Mouse (Mus musculus) limb, embryonic 12.5 days (tissue): Measurements from ENCODE around the gene Xpnpep3. TPM values are rescaled to one million over a fixed set of nuclear protein-coding genes. Genes with fewer than 3 reads are reported as not detected.
"Not testable (repeated sequence)": the region's sequence is repeated elsewhere in the genome, so short reads cannot be mapped to it uniquely, and the experiment has no call there.

Experiments used
- ATAC-seq: fragments of 200-750 bp; cut with Nextera tagmentation; 2 replicates; pipeline ENCODE4 v1.8.0; 2017; ENCODE audit warnings: low read depth, moderate TSS enrichment; ENCODE audit not compliant: insufficient number of reproducible peaks, insufficient read depth, low FRiP score, low TSS enrichment
- H3K27ac ChIP-seq: fragments of 300-500 bp; sonication (generic); 2 replicates; pipeline ENCODE4 v1.5.1; 2016; ENCODE audit warnings: mild to moderate bottlenecking, moderate library complexity
- H3K27me3 ChIP-seq: fragments of 300-500 bp; sonication (generic); 2 replicates; pipeline ENCODE4 v1.6.1; 2016; ENCODE audit warnings: mild to moderate bottlenecking, moderate library complexity
- H3K36me3 ChIP-seq: fragments of 300-500 bp; sonication (generic); 2 replicates; pipeline ENCODE4 v1.6.1; 2016; ENCODE audit warnings: mild to moderate bottlenecking, moderate library complexity
- H3K4me1 ChIP-seq: fragments of 300-500 bp; sonication (generic); replicated peaks from 2 replicates; pipeline ENCODE4 v1.6.1; 2016
- H3K4me2 ChIP-seq: fragments of 300-500 bp; sonication (generic); 2 replicates; pipeline ENCODE4 v1.6.1; 2016; ENCODE audit warnings: mild to moderate bottlenecking, moderate library complexity
- H3K4me3 ChIP-seq: fragments of 300-500 bp; sonication (generic); replicated peaks from 2 replicates; pipeline ENCODE4 v1.5.1; 2016; ENCODE audit warnings: mild to moderate bottlenecking
- H3K9ac ChIP-seq: fragments of 300-500 bp; sonication (generic); replicated peaks from 2 replicates; pipeline ENCODE4 v1.6.1; 2016; ENCODE audit warnings: mild to moderate bottlenecking, moderate library complexity
- H3K9me3 ChIP-seq: fragments of 300-500 bp; sonication (generic); 2 replicates; pipeline ENCODE4 v1.6.1; 2016; ENCODE audit warnings: mild to moderate bottlenecking, moderate library complexity
- WGBS: fragments of 180-500 bp; shearing (Covaris S2); methylation state at CpG from one replicate; pipeline ENCODE4 v1.1.7; 2016; 5-methylcytosine and 5-hydroxymethylcytosine counted together
- polyA plus RNA-seq: library from polyadenylated mRNA; unstranded; fragments of >200 nt; fragmentation: Nextera tagmentation; extraction: Ambion mirVana; gene quantifications from 2 replicates; pipeline ENCODE4 v1.2.1, GENCODE M21; 2016

Xpnpep3 gene
- polyA plus RNA-seq, 1 experiment from 2014 or later, result 13.2 TPM

GRCm38 (mm10) chr15:81399297-81399637 lies 671 bp upstream of the Xpnpep3 start:
- WGBS, result under 1% methylated on average over 21 of the region's 21 CpGs
- no peaks in the 10 kb centered on the region for H3K9me3 ChIP-seq
- peaks cover 22% of the 10 kb centered on the region for H3K4me1 ChIP-seq
- H3K27me3 ChIP-seq, result no peaks in the 10 kb centered on the region
- H3K4me2 ChIP-seq, result peak overlapping the region; percentile 82
- H3K36me3 ChIP-seq, result no peaks in the 10 kb centered on the region
- peak overlapping the region; percentile 93 for H3K27ac ChIP-seq
- no peak; the same call in 1 of the 2 replicates for ATAC-seq
- H3K4me3 ChIP-seq, result peak overlapping the region; percentile 92
- peak overlapping the region; percentile 91 for H3K9ac ChIP-seq

- H3K4me3 ChIP-seq, result no peak overlapping the region
- H3K4me1 ChIP-seq, result peaks cover 10% of the 10 kb centered on the region
- 0 out of 2 replicates have a peak, but pooled peaks cover 3% of the 10 kb centered on the region for H3K36me3 ChIP-seq
- no peak for ATAC-seq
- WGBS, result 87% methylated on average over 3 of the region's 3 CpGs
- no peak overlapping the region for H3K9ac ChIP-seq
- H3K9me3 ChIP-seq, result no peaks in the 10 kb centered on the region
- no peak overlapping the region for H3K4me2 ChIP-seq
- H3K27ac ChIP-seq, result no peak overlapping the region
- no peaks in the 10 kb centered on the region for H3K27me3 ChIP-seq
These were observed 5.1 kb downstream of the Xpnpep3 start for GRCm38 (mm10) chr15:81405008-81405407.

GRCm38 (mm10) chr15:81408199-81408598 lies 8.3 kb downstream of the Xpnpep3 start, which contains the start of gene Dnajb7:
Gene Dnajb7 (minus strand): TSS chr15:81408299.
- H3K4me3 ChIP-seq, result no peak within 1 kb of the TSS
- no peaks in the 10 kb centered on the region for H3K9me3 ChIP-seq
- H3K4me2 ChIP-seq, result no peak within 1 kb of the TSS
- WGBS, result 90% methylated on average over 1 of the region's 1 CpGs
- H3K36me3 ChIP-seq, result 0 out of 2 replicates have a peak, but pooled peaks cover 3% of the 10 kb centered on the region
- H3K9ac ChIP-seq, result no peak within 1 kb of the TSS
- no peaks in the 10 kb centered on the region for H3K4me1 ChIP-seq
- no peak for ATAC-seq
- H3K27me3 ChIP-seq, result no peaks in the 10 kb centered on the region
- no peak within 1 kb of the TSS for H3K27ac ChIP-seq

GRCm38 (mm10) chr15:81416763-81417310 lies 16.9 kb downstream of the Xpnpep3 start:
- WGBS, result 10% methylated on average over 22 of the region's 22 CpGs
- not testable (repeated sequence) for H3K36me3 ChIP-seq

GRCm38 (mm10) chr15:81418065-81418464 lies 18.1 kb downstream of the Xpnpep3 start:
- no peaks in the 10 kb centered on the region for H3K27me3 ChIP-seq
- ATAC-seq, result no peak
- H3K4me1 ChIP-seq, result 0 out of 2 replicates have a peak, but pooled peaks cover 3% of the 10 kb centered on the region
- no peak overlapping the region for H3K4me2 ChIP-seq
- H3K9me3 ChIP-seq, result no peaks in the 10 kb centered on the region
- no peak overlapping the region for H3K9ac ChIP-seq
- H3K4me3 ChIP-seq, result no peak overlapping the region
- no peak overlapping the region for H3K27ac ChIP-seq
- peaks cover 7% of the 10 kb centered on the region for H3K36me3 ChIP-seq
- WGBS, result 81% methylated on average over 4 of the region's 4 CpGs

More at GRCm38 (mm10) chr15:81416763-81417310, 16.9 kb downstream of the Xpnpep3 start:
- peak; percentile 87 for ATAC-seq
- H3K4me1 ChIP-seq, H3K27me3 ChIP-seq, H3K9me3 ChIP-seq, H3K27ac ChIP-seq: not testable (repeated sequence)
- Histone ChIP-seq H3K9ac (peak overlapping the region; percentile 56), H3K4me3 (peak overlapping the region; percentile 28), H3K4me2 (peak overlapping the region; percentile 52)

- no peak overlapping the region for H3K4me2 ChIP-seq
- H3K27ac ChIP-seq, result no peak overlapping the region
- no peaks in the 10 kb centered on the region for H3K9me3 ChIP-seq
- 33% methylated on average over 1 of the region's 1 CpGs for WGBS
- 0 out of 2 replicates have a peak, but pooled peaks cover 3% of the 10 kb centered on the region for H3K4me1 ChIP-seq
- ATAC-seq, result no peak
- no peak overlapping the region for H3K4me3 ChIP-seq
- H3K9ac ChIP-seq, result no peak overlapping the region
- H3K36me3 ChIP-seq, result peaks cover 10% of the 10 kb centered on the region
- H3K27me3 ChIP-seq, result no peaks in the 10 kb centered on the region
These were observed 21.5 kb downstream of the Xpnpep3 start for GRCm38 (mm10) chr15:81421454-81421853.

- no peak for ATAC-seq
- Histone ChIP-seq H3K27ac (0 out of 2 replicates have a peak overlapping the region, but pooled peaks have one; percentile 29), H3K4me3 (no peak overlapping the region), H3K9ac (no peak overlapping the region), H3K36me3 (peaks cover 12% of the 10 kb centered on the region), H3K27me3 (no peaks in the 10 kb centered on the region), H3K9me3 (no peaks in the 10 kb centered on the region), H3K4me2 (no peak overlapping the region), H3K4me1 (no peaks in the 10 kb centered on the region)
- 72% methylated on average over 7 of the region's 7 CpGs for WGBS
These were observed 22.3 kb downstream of the Xpnpep3 start for GRCm38 (mm10) chr15:81422156-81422681.

- Histone ChIP-seq H3K9ac (no peak overlapping the region), H3K27me3 (no peaks in the 10 kb centered on the region), H3K9me3 (no peaks in the 10 kb centered on the region), H3K4me1 (no peaks in the 10 kb centered on the region), H3K4me3 (no peak overlapping the region), H3K27ac (no peak overlapping the region), H3K4me2 (no peak overlapping the region), H3K36me3 (peaks cover 21% of the 10 kb centered on the region)
- no peak for ATAC-seq
- WGBS, result 86% methylated on average over 3 of the region's 3 CpGs
These were observed 25.4 kb downstream of the Xpnpep3 start for GRCm38 (mm10) chr15:81425311-81425710.

GRCm38 (mm10) chr15:81427947-81428346 lies 28.0 kb downstream of the Xpnpep3 start:
- no peaks in the 10 kb centered on the region for H3K27me3 ChIP-seq
- no peak for ATAC-seq
- 93% methylated on average over 2 of the region's 2 CpGs for WGBS
- peaks cover 45% of the 10 kb centered on the region for H3K36me3 ChIP-seq
- H3K27ac ChIP-seq, result no peak overlapping the region
- no peak overlapping the region for H3K4me3 ChIP-seq
- H3K4me1 ChIP-seq, result no peaks in the 10 kb centered on the region
- H3K9me3 ChIP-seq, result no peaks in the 10 kb centered on the region
- no peak overlapping the region for H3K4me2 ChIP-seq
- H3K9ac ChIP-seq, result no peak overlapping the region

GRCm38 (mm10) chr15:81431195-81431594 lies 31.3 kb downstream of the Xpnpep3 start:
- no peak overlapping the region for H3K4me3 ChIP-seq
- WGBS, result 70% methylated on average over 1 of the region's 1 CpGs
- H3K9me3 ChIP-seq, result no peaks in the 10 kb centered on the region
- H3K4me2 ChIP-seq, result no peak overlapping the region
- H3K9ac ChIP-seq, result no peak overlapping the region
- no peak overlapping the region for H3K27ac ChIP-seq
- no peaks in the 10 kb centered on the region for H3K4me1 ChIP-seq
- no peaks in the 10 kb centered on the region for H3K27me3 ChIP-seq
- H3K36me3 ChIP-seq, result peaks cover 44% of the 10 kb centered on the region
- no peak for ATAC-seq

GRCm38 (mm10) chr15:81438345-81438744 lies 38.4 kb downstream of the Xpnpep3 start:
- no peaks in the 10 kb centered on the region for H3K4me1 ChIP-seq
- no peak overlapping the region for H3K4me2 ChIP-seq
- WGBS, result 92% methylated on average over 1 of the region's 1 CpGs
- peaks cover 38% of the 10 kb centered on the region; the same call in 1 of the 2 replicates for H3K36me3 ChIP-seq
- ATAC-seq, result no peak
- no peak overlapping the region for H3K9ac ChIP-seq
- H3K4me3 ChIP-seq, result no peak overlapping the region
- H3K27me3 ChIP-seq, result no peaks in the 10 kb centered on the region
- H3K27ac ChIP-seq, result no peak overlapping the region
- H3K9me3 ChIP-seq, result no peaks in the 10 kb centered on the region

GRCm38 (mm10) chr15:81439236-81439635 lies 39.3 kb downstream of the Xpnpep3 start:
- ATAC-seq, result no peak
- Histone ChIP-seq H3K9ac (no peak overlapping the region), H3K4me3 (no peak overlapping the region), H3K36me3 (peaks cover 42% of the 10 kb centered on the region; the same call in 1 of the 2 replicates), H3K9me3 (no peaks in the 10 kb centered on the region), H3K27me3 (no peaks in the 10 kb centered on the region), H3K27ac (no peak overlapping the region), H3K4me1 (no peaks in the 10 kb centered on the region), H3K4me2 (no peak overlapping the region)
